Mouse (Mus musculus): ENCODE data around the gene Ksr1. TPM values are rescaled to one million over a fixed set of nuclear protein-coding genes. Genes with fewer than 3 reads are reported as not detected.

Gene Ksr1
- polyA plus RNA-seq, 1 experiment from 2014 or later, result 3.3 TPM

DNA sequence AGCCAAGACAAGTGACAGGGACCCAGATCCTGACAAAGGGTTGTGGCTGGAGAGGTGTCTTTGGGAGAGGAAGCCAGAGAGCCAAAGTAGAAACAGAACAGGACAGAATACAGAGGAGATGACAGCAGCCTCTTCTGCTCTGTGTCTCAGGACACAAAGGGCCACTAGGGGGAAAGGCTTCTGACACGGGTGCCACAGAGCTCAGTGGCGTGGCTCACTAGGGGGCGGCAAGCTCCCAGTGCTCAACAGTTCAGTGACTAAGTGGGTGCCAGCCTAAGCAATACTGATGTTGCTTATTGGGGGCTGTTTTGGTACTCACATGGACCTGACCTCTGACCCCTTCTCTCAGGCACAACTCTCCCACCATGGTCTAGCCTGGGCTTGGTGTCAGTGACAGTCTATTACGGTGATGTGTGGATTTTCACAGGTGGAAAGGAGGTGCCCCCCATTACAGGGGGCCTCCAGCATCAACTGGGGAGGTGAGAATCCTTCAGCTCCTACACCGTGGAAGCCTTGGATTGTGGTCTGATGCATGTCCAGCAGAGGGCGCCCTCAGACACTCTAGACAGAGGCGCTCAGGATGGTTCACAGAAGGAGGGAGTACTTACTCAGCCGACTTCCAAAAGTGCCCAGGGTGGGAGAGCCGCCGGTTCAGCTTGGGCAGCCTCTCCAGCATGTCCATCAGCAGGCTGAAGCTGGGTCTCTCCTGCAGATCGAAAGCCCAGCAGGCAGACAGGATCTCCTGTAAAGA, 127.1 kb downstream of the Ksr1 start:
- no peak overlapping the region for H3K4me3 ChIP-seq (ENCODE audit: low read length)
- peaks cover 28% of the 10 kb centered on the region for H3K36me3 ChIP-seq (ENCODE audit: control insufficient read depth, insufficient read depth)
- no peak overlapping the region for H3K27ac ChIP-seq (ENCODE audit: low read length)
- H3K9me3 ChIP-seq (replicated peaks; ENCODE audit: control insufficient read depth, low read length), result no peaks in the 10 kb centered on the region
- H3K27me3 ChIP-seq (ENCODE audit: control insufficient read depth, insufficient read depth, low read length), result no peaks in the 10 kb centered on the region
- ATAC-seq (replicated peaks; ENCODE audit: extremely low read depth, insufficient read depth, low FRiP score), result 0 out of 2 replicates have a peak, but pooled peaks have one; percentile 20
- 47% methylated on average over 11 of the region's 11 CpGs for WGBS
- H3K4me1 ChIP-seq (ENCODE audit: control insufficient read depth, insufficient read depth, low read length), result peaks cover 3% of the 10 kb centered on the region; the same call in 1 of the 2 replicates
- H3K9ac ChIP-seq (ENCODE audit: low read length), result no peak overlapping the region
- H3K4me2 ChIP-seq (ENCODE audit: low read depth, low read length), result no peak overlapping the region

DNA sequence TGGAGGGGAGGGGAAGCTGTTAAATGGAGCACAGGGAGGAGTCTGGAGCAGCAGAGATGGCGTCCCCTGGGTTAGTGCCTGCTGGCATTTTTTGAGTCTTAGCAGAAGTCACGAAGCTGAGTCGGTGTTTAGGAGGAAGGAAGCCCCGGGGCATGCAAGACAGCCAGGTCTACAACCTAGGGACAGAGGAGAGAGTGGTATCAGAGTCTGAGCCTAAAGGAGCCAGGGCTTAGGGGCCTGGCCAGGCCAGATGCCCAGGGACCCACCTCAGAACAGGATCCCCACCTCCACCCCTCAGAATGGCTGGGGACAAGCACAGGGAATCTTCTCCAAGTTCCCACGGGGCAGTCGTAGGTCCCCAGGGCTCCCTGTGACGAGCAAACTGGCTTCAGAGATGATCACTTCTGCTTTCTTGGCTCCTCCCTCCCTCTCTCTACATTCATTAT, 129.0 kb downstream of the Ksr1 start:
- no peak overlapping the region for H3K27ac ChIP-seq (ENCODE audit: low read length)
- H3K4me3 ChIP-seq (ENCODE audit: low read length), result no peak overlapping the region
- ATAC-seq (replicated peaks; ENCODE audit: extremely low read depth, insufficient read depth, low FRiP score), result no peak
- no peak overlapping the region for H3K4me2 ChIP-seq (ENCODE audit: low read depth, low read length)
- WGBS, result 76% methylated on average over 7 of the region's 7 CpGs
- H3K27me3 ChIP-seq (ENCODE audit: control insufficient read depth, insufficient read depth, low read length), result no peaks in the 10 kb centered on the region
- H3K9ac ChIP-seq (ENCODE audit: low read length), result no peak overlapping the region
- no peaks in the 10 kb centered on the region; the same call in 1 of the 2 replicates for H3K4me1 ChIP-seq (ENCODE audit: control insufficient read depth, insufficient read depth, low read length)
- H3K9me3 ChIP-seq (replicated peaks; ENCODE audit: control insufficient read depth, low read length), result no peaks in the 10 kb centered on the region
- H3K36me3 ChIP-seq (ENCODE audit: control insufficient read depth, insufficient read depth), result peaks cover 28% of the 10 kb centered on the region

DNA sequence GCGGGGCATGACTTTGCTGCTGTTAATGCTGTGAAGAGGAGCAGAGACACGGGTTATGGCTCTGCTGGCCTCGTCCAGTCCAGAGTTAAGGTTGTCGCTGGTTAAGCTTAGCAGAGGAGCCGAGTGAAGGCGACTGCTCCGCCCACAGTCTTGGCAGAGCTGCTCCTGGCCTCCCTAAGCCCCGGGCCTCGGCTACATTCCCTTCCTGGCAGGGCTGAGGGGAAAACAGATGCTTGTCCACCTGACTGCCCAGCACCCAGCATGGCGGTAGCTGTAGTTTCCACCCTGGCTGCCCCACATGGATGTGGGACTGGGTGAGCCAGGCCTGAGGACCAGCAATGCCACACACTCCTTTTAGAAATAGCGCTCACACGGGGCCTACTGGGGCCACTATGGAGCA, 130.0 kb downstream of the Ksr1 start:
- no peak overlapping the region for H3K9ac ChIP-seq (ENCODE audit: low read length)
- no peak overlapping the region for H3K4me2 ChIP-seq (ENCODE audit: low read depth, low read length)
- H3K4me1 ChIP-seq (ENCODE audit: control insufficient read depth, insufficient read depth, low read length), result no peaks in the 10 kb centered on the region; the same call in 1 of the 2 replicates
- 51% methylated on average over 12 of the region's 12 CpGs for WGBS
- H3K27me3 ChIP-seq (ENCODE audit: control insufficient read depth, insufficient read depth, low read length), result no peaks in the 10 kb centered on the region
- no peak overlapping the region for H3K27ac ChIP-seq (ENCODE audit: low read length)
- peaks cover 28% of the 10 kb centered on the region for H3K36me3 ChIP-seq (ENCODE audit: control insufficient read depth, insufficient read depth)
- ATAC-seq (replicated peaks; ENCODE audit: extremely low read depth, insufficient read depth, low FRiP score), result no peak
- H3K9me3 ChIP-seq (replicated peaks; ENCODE audit: control insufficient read depth, low read length), result no peaks in the 10 kb centered on the region
- no peak overlapping the region for H3K4me3 ChIP-seq (ENCODE audit: low read length)

DNA sequence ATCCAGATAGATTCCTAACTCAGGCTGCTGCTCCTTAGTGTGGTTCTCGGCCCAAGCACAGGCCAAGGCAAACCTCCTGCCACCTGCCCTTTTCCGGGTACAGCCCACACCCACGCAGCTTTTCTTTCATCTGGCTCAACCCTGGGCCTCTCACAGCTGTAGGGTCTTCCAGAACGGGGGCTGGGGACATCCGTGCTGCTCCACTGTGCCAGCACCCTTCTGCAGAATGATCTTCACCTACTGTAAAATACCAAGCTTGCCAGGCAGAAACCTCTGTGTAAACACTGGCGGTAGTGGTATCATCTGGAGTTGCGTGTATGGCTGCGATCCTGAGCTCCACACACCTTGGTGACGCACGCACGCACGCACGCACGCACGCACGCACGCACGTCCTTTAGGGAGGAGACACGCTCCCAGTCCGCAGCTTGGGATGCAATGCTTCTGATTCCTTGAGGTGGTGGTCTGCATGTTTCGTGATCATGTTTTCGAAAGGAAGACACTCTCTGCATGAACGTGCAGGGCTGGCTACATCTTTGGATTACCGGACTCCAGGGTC, 130.5 kb downstream of the Ksr1 start:
- 89% methylated on average over 24 of the region's 24 CpGs for WGBS

DNA sequence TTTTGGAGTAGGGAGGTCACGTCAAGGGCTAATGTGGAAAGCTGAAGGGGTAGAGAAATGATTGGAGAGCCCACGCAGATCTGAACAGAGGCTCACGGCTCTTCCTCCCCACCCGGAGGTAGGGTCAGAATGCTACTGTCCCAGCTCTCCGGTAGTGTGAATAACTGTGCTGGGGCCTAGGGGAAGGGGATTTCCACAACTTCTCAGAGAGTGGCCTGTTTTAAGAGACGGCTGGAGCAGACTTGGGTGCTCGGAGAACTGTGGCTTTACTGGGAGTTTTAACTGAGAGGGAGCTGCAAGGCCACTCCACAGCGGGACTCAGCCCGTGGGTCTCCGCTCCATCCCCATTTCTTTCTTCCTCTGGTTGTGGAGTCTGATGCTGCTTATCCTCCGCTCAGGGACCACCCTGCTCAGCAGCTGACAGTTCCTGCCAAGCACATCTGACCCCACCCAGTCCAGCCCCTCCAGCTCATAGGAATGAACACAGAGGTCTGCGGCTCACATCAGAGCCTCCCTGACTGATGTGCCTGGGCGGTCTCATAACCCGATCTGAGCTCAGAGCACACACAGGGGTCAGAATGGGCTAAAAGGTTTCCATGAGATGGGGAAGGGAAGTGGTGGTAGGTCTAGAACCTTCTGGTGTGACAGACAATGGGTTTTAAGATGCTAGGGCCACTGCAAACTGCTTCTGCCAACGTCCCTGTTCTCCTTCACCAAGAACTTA, 131.4 kb downstream of the Ksr1 start:
- ATAC-seq (replicated peaks; ENCODE audit: extremely low read depth, insufficient read depth, low FRiP score), result no peak
- no peak overlapping the region for H3K9ac ChIP-seq (ENCODE audit: low read length)

More for the DNA sequence above, 130.5 kb downstream of the Ksr1 start:
- no peak overlapping the region for H3K27ac ChIP-seq (ENCODE audit: low read length)
- H3K27me3 ChIP-seq (ENCODE audit: control insufficient read depth, insufficient read depth, low read length), result no peaks in the 10 kb centered on the region
- H3K9ac ChIP-seq (ENCODE audit: low read length), result no peak overlapping the region
- no peak for ATAC-seq (replicated peaks; ENCODE audit: extremely low read depth, insufficient read depth, low FRiP score)
- H3K36me3 ChIP-seq (ENCODE audit: control insufficient read depth, insufficient read depth), result peaks cover 23% of the 10 kb centered on the region
- no peak overlapping the region for H3K4me3 ChIP-seq (ENCODE audit: low read length)
- no peaks in the 10 kb centered on the region for H3K9me3 ChIP-seq (replicated peaks; ENCODE audit: control insufficient read depth, low read length)
- no peak overlapping the region for H3K4me2 ChIP-seq (ENCODE audit: low read depth, low read length)
- H3K4me1 ChIP-seq (ENCODE audit: control insufficient read depth, insufficient read depth, low read length), result no peaks in the 10 kb centered on the region; the same call in 1 of the 2 replicates

DNA sequence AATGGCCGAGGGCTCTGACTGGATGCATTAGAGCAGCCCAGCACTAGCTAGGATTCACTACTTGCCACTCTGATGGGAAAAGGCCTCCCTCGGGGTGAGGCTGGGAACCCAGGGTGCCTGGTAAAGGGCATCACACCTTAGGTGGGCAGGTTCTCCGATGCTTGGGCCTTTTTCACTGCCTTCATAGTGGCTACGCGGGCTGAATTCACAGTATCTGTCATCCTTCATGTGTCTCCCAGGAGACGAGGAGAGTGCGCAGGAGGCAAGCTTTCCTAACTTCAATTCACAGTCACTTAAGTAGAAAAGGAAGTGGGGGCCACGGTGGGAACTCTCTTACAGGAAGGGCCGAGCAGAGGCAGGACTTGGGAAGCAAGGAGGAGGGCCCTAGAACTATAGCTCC, 132.4 kb downstream of the Ksr1 start:
- Histone ChIP-seq H3K27me3 (ENCODE audit: control insufficient read depth, insufficient read depth, low read length) (no peaks in the 10 kb centered on the region), H3K27ac (ENCODE audit: low read length) (no peak overlapping the region), H3K4me1 (ENCODE audit: control insufficient read depth, insufficient read depth, low read length) (no peaks in the 10 kb centered on the region; the same call in 1 of the 2 replicates), H3K4me2 (ENCODE audit: low read depth, low read length) (no peak overlapping the region), H3K4me3 (ENCODE audit: low read length) (no peak overlapping the region), H3K9ac (ENCODE audit: low read length) (no peak overlapping the region), H3K36me3 (ENCODE audit: control insufficient read depth, insufficient read depth) (peaks cover 9% of the 10 kb centered on the region), H3K9me3 (replicated peaks; ENCODE audit: control insufficient read depth, low read length) (no peaks in the 10 kb centered on the region)
- WGBS, result 66% methylated on average over 9 of the region's 9 CpGs
- ATAC-seq (replicated peaks; ENCODE audit: extremely low read depth, insufficient read depth, low FRiP score), result no peak

More for the DNA sequence above, 131.4 kb downstream of the Ksr1 start:
- no peaks in the 10 kb centered on the region for H3K27me3 ChIP-seq (ENCODE audit: control insufficient read depth, insufficient read depth, low read length)
- no peak overlapping the region for H3K4me3 ChIP-seq (ENCODE audit: low read length)
- no peaks in the 10 kb centered on the region for H3K9me3 ChIP-seq (replicated peaks; ENCODE audit: control insufficient read depth, low read length)
- WGBS, result 56% methylated on average over 15 of the region's 15 CpGs
- H3K4me2 ChIP-seq (ENCODE audit: low read depth, low read length), result no peak overlapping the region
- H3K36me3 ChIP-seq (ENCODE audit: control insufficient read depth, insufficient read depth), result peaks cover 16% of the 10 kb centered on the region
- H3K4me1 ChIP-seq (ENCODE audit: control insufficient read depth, insufficient read depth, low read length), result no peaks in the 10 kb centered on the region; the same call in 1 of the 2 replicates
- H3K27ac ChIP-seq (ENCODE audit: low read length), result no peak overlapping the region

DNA sequence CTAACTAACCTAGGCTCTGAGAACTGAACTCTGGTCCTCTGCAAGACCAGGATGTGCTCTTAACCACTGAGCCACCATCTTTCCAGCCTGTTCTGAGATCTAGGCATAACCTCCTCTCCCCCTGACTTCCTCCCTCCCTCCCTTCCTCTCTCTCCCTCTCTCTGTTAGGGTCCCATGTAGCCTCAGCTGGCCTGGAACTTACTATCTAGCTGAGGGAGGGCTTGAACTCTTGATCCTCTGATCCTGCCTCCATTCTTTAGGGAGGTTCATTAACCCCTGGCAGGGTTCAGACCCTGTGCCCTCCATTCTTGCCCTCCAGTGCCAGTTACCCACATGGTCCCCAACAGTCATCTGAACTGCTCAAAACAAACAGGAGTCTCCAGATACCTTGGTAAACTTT, 133.2 kb downstream of the Ksr1 start:
- Histone ChIP-seq H3K4me1 (ENCODE audit: control insufficient read depth, insufficient read depth, low read length) (no peaks in the 10 kb centered on the region; the same call in 1 of the 2 replicates), H3K27me3 (ENCODE audit: control insufficient read depth, insufficient read depth, low read length) (no peaks in the 10 kb centered on the region), H3K9me3 (replicated peaks; ENCODE audit: control insufficient read depth, low read length) (no peaks in the 10 kb centered on the region), H3K36me3 (ENCODE audit: control insufficient read depth, insufficient read depth) (peaks cover 3% of the 10 kb centered on the region), H3K27ac (ENCODE audit: low read length) (no peak overlapping the region), H3K9ac (ENCODE audit: low read length) (no peak overlapping the region), H3K4me3 (ENCODE audit: low read length) (no peak overlapping the region), H3K4me2 (ENCODE audit: low read depth, low read length) (no peak overlapping the region)
- ATAC-seq (replicated peaks; ENCODE audit: extremely low read depth, insufficient read depth, low FRiP score), result no peak

DNA sequence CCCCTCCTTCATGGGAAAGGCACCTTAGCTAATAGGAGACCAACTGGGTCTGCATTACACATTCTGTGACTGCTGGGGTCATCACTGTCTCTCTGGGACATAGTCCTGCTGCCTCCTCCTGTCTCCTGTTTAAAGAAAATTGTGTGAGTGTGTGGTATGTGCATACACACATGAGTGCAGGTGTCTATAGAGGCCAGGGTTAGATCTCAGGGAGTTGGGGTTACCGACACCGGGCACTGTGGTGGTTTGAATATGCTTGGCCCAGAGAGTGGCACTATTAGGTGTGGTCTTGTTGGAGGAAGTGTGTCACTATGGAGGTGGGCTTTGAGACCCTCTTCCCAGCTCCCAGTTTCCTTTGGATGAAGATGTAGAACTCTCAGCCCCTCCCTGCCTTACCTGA, 133.7 kb downstream of the Ksr1 start:
- no peak overlapping the region for H3K27ac ChIP-seq (ENCODE audit: low read length)
- H3K4me2 ChIP-seq (ENCODE audit: low read depth, low read length), result no peak overlapping the region
- no peak overlapping the region for H3K4me3 ChIP-seq (ENCODE audit: low read length)
- no peak for ATAC-seq (replicated peaks; ENCODE audit: extremely low read depth, insufficient read depth, low FRiP score)
- no peaks in the 10 kb centered on the region; the same call in 1 of the 2 replicates for H3K36me3 ChIP-seq (ENCODE audit: control insufficient read depth, insufficient read depth)
- H3K4me1 ChIP-seq (ENCODE audit: control insufficient read depth, insufficient read depth, low read length), result no peaks in the 10 kb centered on the region; the same call in 1 of the 2 replicates
- no peak overlapping the region for H3K9ac ChIP-seq (ENCODE audit: low read length)
- H3K9me3 ChIP-seq (replicated peaks; ENCODE audit: control insufficient read depth, low read length), result no peaks in the 10 kb centered on the region
- H3K27me3 ChIP-seq (ENCODE audit: control insufficient read depth, insufficient read depth, low read length), result no peaks in the 10 kb centered on the region
- WGBS, result 94% methylated on average over 2 of the region's 2 CpGs

DNA sequence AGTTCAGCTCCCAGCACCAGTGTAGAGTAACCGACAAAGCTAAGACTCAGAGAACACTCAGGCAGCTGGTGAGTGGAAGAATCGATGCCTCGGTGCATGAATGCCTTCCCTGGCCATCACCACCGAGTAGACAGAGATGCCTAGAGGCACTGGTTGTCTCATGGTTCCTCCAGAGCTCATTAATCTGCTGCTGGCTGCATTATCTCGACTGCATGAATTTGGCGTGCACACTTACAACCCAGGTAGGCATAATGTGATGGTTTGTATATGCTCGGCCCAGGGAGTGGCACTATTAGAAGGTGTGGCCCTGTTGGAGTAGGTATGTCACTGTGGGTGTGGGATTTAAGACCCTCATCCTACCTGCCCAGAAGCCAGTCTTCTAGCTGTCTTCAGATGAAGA, 137.3 kb downstream of the Ksr1 start:
- Histone ChIP-seq H3K27me3 (ENCODE audit: control insufficient read depth, insufficient read depth, low read length) (no peaks in the 10 kb centered on the region), H3K27ac (ENCODE audit: low read length) (no peak overlapping the region), H3K4me1 (ENCODE audit: control insufficient read depth, insufficient read depth, low read length) (peaks cover 4% of the 10 kb centered on the region), H3K4me2 (ENCODE audit: low read depth, low read length) (no peak overlapping the region), H3K36me3 (ENCODE audit: control insufficient read depth, insufficient read depth) (no peaks in the 10 kb centered on the region), H3K4me3 (ENCODE audit: low read length) (no peak overlapping the region), H3K9ac (ENCODE audit: low read length) (no peak overlapping the region), H3K9me3 (replicated peaks; ENCODE audit: control insufficient read depth, low read length) (no peaks in the 10 kb centered on the region)
- no peak for ATAC-seq (replicated peaks; ENCODE audit: extremely low read depth, insufficient read depth, low FRiP score)
- WGBS, result 86% methylated on average over 7 of the region's 7 CpGs

Data from heart, embryonic 16.5 days (tissue).